Mouse (Mus musculus) layer of hippocampus, adult 9-10 months (tissue): Measurements from ENCODE around the gene Man1a.

Experiments
- DNase-seq: peaks from one replicate; pipeline ENCODE4 v3.0.0; 2022; ENCODE audit warnings: low spot score

Man1a gene

DNA sequence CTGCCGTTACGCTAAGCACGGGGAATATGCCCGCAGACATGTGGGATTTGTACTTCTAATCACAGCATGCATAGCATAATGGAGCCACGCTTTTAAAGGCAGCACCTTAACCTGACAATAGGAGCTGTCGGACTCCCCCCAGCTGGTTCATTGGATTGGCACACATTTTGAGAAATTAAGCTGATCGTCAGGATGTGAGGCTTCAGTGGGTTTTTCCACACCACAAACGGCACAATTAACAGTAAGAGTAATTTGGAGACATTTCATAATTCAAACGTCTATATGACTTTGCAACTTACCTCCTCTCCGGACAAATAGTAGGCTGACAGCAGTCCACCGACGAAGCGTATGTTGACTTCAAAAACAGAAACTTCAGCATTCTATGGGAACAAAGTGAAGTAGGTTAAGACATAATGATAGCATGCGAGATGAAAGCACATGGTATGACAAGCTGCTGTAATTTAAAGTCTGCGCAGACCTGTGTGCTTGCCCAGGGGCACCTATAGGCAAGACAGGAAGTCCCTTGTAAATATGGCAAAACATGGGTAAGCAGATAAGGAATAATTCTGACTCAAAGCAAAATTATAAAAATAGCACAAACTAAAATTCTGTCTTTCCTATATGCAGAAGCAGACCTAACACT is 62.2 kb downstream of the Man1a start:
- DNase-seq, result no peak

DNA sequence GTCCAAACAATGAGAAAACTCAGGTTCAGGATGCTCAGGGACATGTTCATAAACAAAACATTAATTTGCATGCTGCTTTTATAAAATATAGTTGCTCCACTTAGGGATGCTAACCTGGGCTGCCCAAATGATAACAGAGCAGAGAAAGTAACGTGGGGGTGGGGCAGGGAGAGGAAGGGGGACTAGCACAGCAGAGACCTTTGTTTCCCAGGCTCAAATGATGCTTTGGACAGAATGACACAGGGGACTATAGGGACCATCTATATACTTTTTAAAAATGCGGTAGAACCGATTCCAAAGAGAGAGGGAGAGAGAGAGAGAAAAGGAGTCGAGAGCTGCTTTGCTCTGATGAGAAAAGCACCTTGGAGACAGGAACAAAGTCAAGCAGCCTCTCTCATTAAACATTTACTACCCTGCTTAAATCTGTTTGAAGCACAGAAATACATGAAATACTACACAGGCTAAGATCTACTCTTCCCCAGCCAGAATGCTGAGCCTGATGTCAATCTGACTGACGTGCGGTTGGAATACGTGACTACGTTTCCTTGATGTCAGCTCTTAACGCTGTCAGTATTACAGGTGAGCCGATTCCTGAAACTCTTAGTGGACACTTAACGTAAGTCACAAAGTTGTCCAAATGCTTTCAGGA is 63.1 kb downstream of the Man1a start:
- no peak for DNase-seq

- no peak for DNase-seq
Measured at GRCm38 (mm10) chr10:54009154-54009553, 67.3 kb downstream of the Man1a start.

DNA sequence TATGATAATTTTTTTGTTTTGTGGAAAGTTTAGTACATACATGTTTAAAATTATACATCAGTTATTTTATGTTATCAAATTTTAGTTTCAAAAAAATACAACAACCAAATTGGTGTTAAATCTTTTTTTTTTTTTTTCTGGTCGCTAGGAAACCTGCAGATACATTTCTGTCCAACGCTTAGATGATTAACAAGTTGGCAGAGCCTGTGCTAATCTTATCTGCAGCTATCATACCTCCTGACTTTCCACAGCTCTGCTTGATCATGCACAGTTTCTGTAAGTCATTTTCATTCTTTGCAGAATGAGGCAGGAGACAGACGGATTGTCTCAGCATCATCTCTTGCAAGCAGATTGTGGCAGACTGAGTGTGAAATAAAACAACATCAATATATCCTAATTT is 69.5 kb downstream of the Man1a start:
- no peak for DNase-seq

DNA sequence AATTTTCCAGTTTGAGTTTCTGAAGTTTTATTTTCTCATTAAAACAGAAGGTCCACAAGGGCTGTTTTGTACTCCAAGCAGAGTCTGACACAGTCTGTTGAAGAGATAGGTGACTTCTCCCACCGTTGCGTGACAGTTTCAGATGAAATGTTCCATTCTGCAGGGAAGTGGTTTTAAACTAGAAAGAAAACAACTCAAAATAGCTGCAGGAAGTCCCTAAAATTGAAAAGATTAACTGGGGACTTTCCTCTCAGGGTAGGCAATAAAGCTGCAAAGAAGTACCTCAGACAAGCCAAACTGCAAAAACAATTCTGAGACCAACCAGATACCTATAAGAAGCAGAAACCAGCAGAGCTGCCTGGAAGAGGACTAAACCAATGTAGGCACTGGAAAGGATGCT is 70.6 kb downstream of the Man1a start:
- DNase-seq, result no peak

- no peak for DNase-seq
Measured at GRCm38 (mm10) chr10:54002936-54003335, 73.5 kb downstream of the Man1a start.

GRCm38 (mm10) chr10:53997301-53997700 is 79.1 kb downstream of the Man1a start:
- DNase-seq, result no peak

- DNase-seq, result no peak
Measured at GRCm38 (mm10) chr10:53996216-53996615, 80.2 kb downstream of the Man1a start.

GRCm38 (mm10) chr10:53994591-53994990 is 81.8 kb downstream of the Man1a start:
- DNase-seq, result no peak

DNA sequence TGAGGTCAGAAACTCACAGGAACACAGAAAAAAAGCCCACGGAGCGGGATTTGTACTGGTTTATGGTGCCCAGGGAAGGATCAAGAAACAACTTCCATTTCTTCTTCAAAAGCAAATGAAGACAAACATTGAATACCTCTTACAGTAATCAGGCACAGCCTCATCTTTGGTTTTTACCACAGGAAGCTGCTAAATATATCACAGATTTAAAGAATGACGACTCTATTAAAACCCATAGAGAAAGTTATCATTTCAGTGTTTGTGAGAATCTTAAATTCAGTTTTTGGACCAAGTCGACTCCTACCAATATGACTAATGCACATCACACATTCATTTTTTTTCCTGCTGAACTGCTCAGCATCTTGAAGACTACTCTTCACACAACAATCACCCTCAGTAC is 86.0 kb downstream of the Man1a start:
- DNase-seq, result no peak

DNA sequence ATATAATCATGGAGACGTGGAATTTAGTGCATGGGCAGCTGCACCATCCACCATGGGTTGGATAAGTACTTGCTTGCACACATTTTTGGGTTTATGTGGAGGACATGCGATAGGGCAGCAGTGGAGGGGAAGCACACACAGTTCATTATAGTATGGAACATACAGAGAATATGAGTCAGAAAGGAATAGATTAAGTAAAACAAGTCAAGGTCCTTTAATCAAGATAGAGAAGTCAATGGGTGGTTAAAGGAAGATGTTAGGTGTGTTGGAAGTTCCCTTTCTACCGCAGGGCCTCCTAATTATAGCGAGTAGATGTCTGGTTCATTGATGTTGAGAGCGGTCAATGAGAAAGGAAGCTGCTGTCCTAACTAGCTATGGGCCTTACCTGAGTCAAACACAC is 91.5 kb downstream of the Man1a start:
- no peak for DNase-seq

GRCm38 (mm10) chr10:53984086-53984485 is 92.3 kb downstream of the Man1a start:
- no peak for DNase-seq

DNA sequence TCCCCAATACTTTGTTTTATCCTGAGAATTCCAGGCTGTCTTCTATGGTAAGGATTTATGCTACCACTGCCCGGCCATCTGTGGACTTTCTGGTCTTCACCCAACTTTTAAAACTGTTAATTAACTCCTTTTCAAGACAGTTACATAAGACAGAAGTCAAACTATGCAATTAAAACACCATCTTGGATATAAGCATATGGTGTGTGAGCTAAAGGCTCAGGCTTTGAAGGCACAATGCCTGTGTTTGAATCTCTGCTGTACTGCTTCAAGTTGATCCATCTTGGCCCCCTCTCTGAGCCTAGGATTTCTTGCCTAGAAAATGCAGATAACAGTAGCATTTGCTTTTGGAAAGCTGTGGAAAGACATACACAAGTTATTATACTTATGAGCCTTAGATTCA is 97.8 kb downstream of the Man1a start:
- no peak for DNase-seq

DNA sequence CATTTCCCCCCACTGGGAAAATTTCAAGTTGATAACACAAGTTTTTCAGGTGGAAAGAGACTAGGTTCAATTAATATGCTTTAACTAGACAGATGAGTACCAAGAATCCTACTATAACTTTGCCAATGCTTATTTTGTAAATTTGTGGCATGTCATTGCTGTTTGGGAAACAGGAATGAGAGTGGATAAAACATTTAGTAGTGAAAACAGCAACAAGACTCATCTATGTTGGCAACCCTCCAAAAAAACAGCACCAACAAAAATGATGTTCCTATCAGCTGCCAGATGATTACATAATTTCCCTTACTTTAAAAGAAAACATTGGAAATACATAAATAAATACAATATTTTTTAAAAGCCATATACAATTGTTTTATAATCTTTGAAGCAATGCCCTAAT is 102.2 kb downstream of the Man1a start:
- DNase-seq, result no peak

DNA sequence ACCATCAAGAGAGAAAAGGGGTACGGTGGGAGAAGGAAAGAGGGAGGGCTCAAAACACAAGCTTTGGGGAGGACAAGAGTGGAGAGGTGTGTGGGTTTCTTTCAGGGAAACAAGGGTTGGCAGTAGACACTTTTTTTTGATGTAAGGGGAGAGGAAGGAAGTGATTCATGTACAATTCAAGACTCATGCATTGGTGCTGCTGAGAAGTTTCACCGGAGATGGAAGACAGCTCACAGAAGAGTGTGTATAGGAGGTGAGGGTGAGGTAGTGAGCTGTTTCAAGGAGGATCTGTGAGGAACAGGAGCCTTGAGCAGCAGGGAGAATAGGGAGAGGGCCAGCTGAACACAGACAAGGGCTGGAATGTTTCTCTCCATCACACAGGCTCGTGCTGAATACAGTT is 116.7 kb downstream of the Man1a start:
- DNase-seq, result no peak

DNA sequence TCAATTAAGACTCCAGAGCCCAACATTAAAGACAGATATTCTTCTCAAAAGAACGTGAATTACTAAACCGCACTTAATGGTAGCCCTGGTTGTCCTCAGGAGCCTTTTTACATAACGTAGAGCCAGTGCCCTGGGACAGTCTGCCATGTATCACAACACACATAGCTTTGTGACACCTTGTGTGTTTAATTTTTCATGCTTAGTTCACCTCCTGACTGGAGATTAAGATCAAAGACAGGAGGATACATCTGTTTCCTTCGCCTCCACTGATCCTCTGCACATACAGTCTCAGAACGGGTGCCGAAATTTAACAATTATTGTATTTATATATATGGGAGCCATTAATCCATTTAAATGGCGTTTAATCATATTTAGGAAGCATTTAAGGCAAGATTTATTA is 134.8 kb downstream of the Man1a start:
- DNase-seq, result no peak

DNA sequence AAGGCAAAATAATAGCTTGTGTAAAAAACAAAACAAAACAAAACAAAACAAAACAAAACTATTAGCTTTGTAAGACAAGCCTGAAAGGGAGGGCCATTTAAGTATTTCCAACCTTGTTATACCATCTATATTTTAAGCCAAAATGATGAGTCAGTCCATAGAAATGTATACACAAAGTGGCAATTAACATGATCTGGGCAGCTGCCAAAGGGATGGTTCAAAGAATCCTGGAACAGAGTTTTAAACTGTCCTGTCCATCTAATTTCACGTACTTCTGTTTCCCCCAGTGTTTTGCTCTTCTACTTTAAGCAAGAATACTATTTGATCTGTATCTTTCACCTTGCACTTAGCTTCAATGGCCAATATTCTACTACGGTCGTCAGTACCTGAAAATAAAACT is 138.2 kb downstream of the Man1a start:
- DNase-seq, result no peak

DNA sequence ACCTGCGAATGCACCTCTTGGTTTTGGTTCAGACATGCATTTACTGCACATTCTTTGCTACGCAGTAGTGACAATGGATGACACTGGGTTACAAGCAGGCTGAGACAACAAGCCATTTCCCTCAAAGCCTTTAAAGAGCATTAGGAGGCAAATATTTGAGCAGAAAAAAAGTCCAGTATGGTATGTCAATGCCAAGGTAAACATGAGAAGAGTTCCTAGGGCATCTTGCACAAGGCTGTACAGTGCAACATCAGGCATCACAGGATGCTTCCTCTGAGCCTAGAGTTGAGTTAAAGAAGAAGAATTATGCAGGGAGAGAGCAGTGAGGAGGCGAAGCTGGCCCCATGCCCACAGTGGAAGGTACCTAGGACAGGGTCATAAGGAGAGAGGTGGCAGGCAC is 140.3 kb downstream of the Man1a start:
- no peak for DNase-seq

GRCm38 (mm10) chr10:53929722-53930500 is 146.5 kb downstream of the Man1a start:
- DNase-seq, result no peak

GRCm38 (mm10) chr10:53927904-53928303 is 148.5 kb downstream of the Man1a start:
- no peak for DNase-seq

- no peak for DNase-seq
Measured at GRCm38 (mm10) chr10:53925456-53925855, 151.0 kb downstream of the Man1a start.

- DNase-seq, result no peak
Measured at GRCm38 (mm10) chr10:53922236-53922635, 154.2 kb downstream of the Man1a start.

- no peak for DNase-seq
Measured at GRCm38 (mm10) chr10:53917517-53917916, 158.9 kb downstream of the Man1a start.
